Mouse (Mus musculus) lung, adult 2 months (tissue): ENCODE results near the gene Cd248. TPM values are rescaled to one million over a fixed set of nuclear protein-coding genes. Genes with fewer than 3 reads are reported as not detected.

Experiments used
- DNase-seq: peaks from one replicate; pipeline ENCODE4 v3.0.0; 2022
- H3K4me1 ChIP-seq: fragments of 200-500 bp; 2 replicates; pipeline ENCODE4 v1.6.1; 2011; ENCODE audit warnings: low read length; ENCODE audit not compliant: control insufficient read depth, insufficient read depth
- H3K4me3 ChIP-seq: fragments of 200-500 bp; replicated peaks from 2 replicates; pipeline ENCODE3; 2011; ENCODE audit warnings: low read depth, mild to moderate bottlenecking, control low read depth, low read length; ENCODE audit errors: extremely low read depth
- CTCF ChIP-seq: fragments of 200-500 bp; IDR thresholded peaks from 2 replicates; pipeline ENCODE4 v1.5.1; 2011; ENCODE audit warnings: mild to moderate bottlenecking, low read length, control low read depth; ENCODE audit not compliant: insufficient read depth
- POLR2A ChIP-seq: fragments of 200-500 bp; IDR thresholded peaks from 2 replicates; pipeline ENCODE4 v1.6.1; 2011; ENCODE audit warnings: low read depth, mild to moderate bottlenecking, control low read depth, low read length, borderline replicate concordance; ENCODE audit errors: extremely low read depth
- WGBS: fragments of 180-500 bp; shearing (Covaris S2); methylation state at CpG from one replicate; pipeline ENCODE4 v1.1.7; 2018; 5-methylcytosine and 5-hydroxymethylcytosine counted together
- polyA plus RNA-seq: library from polyadenylated mRNA; depleted of rRNA; stranded (reverse); fragments of >200 nt; gene quantifications from 2 replicates; pipeline ENCODE4 v1.2.3, GENCODE M21; 2012

The Cd248 gene
- polyA plus RNA-seq, 1 experiment, result 22.6 TPM

DNA sequence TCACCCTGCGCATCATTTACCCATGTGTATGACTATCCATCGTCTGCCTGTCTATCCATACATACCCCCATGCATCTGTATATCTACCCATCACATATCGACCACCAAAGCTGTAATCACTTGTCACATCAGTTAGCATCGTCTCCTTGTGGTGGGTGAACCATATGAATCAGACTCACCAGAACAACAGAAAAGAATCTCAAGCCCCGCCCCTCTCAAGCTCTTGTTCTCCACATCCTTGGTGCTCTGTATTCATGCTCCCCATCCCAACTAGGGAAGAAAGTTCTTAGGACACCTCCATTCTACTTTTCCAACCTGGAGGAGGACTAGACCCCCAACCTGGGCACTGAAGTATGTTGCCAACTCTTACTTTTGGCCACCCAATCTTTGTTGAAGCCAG lies 5.8 kb upstream of the Cd248 start:
- peaks cover 8% of the 10 kb centered on the region for H3K4me1 ChIP-seq
- TF ChIP-seq POLR2A (no peak), CTCF (no peak)

DNA sequence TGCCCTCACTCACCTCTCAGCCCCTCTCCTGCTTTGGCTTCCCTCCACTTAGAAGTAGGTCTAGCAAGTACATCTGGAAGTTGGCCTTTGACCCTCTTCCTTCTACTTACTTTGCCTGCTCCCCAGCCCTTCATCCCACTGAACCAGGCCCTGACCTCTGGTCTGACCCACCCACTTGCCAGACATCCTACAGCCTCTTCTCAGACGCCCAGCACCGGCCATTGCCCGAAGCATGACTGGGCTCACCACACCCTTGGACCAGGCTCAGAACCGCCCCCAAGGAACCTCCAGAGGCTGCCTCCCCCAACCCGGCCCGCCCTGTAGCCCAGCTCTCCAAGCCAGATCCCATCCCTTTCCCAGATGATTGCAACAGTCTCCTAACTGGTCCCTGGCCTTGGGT lies 5.4 kb upstream of the Cd248 start:
- WGBS, result 77% methylated on average over 6 of the region's 6 CpGs
- DNase-seq, result no peak
- no peak overlapping the region for H3K4me3 ChIP-seq
- TF ChIP-seq POLR2A, result no peak
- TF ChIP-seq CTCF, result no peak
- H3K4me1 ChIP-seq, result peaks cover 12% of the 10 kb centered on the region

More for the DNA sequence above, 5.8 kb upstream of the Cd248 start:
- 84% methylated on average over 5 of the region's 5 CpGs for WGBS
- no peak overlapping the region for H3K4me3 ChIP-seq
- DNase-seq, result no peak

DNA sequence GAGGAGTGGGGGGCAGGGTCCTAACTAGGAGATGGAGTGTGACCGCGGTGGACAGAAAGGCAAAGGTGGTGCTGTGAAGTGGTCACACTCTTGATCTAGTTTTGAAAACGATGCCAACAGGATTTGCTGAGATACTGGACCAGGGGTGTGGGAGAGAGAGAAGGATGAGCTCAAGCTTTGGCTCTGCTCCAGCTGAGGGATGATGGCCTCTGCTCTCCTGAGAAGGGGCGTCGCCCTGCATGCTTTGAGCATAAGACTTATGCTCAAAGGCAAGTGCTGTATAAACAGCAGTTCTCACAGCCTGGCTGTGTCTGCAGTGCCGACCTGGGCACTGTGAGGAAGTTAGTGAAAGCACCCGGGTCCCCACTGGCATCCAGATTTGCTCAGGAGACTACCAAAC lies 2.8 kb upstream of the Cd248 start:
- Histone ChIP-seq H3K4me3 (no peak overlapping the region), H3K4me1 (peaks cover 11% of the 10 kb centered on the region)
- 35% methylated on average over 7 of the region's 7 CpGs for WGBS
- TF ChIP-seq POLR2A (no peak), CTCF (no peak)
- no peak for DNase-seq

DNA sequence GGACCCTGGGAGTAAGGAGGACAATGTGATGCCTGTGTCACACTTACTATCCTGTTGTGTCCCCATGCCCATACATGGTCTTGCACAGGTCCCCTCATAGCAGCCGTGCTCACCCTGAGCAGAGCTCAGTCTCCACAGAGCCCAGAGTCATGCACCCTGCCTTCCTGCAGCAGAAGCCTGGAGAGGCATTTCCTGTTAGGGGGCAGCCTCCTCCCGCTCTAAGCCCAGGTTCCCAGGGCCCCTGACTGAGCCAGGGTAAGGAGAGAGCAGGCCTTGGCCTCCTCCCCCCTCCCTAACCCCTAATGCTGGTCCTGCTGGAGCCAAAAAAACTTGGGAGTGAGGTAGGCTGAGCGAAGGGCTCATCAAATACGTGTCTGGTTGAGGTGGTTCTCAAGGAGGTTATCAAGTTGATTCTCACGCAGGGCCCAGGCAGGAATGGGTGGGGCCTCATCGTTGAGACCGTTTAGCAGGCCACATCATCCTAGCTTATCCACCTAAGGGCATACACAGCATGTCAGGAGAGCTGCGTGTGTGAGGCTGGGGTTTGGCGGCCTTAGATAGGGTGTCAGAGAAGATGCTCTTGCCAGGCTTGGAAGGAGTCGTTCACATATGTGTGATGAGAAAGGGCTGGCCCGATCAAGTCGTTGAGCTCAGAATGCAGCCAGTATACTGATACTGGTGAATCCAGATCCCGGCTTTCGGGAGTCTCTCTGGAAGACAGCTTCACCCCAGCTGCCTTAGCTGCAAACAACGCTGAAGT lies 658 bp upstream of the Cd248 start:
- no peak for DNase-seq
- WGBS, result 11% methylated on average over 15 of the region's 15 CpGs
- H3K4me1 ChIP-seq, result peaks cover 14% of the 10 kb centered on the region
- TF ChIP-seq POLR2A (no peak), CTCF (no peak)
- H3K4me3 ChIP-seq, result no peak overlapping the region

DNA sequence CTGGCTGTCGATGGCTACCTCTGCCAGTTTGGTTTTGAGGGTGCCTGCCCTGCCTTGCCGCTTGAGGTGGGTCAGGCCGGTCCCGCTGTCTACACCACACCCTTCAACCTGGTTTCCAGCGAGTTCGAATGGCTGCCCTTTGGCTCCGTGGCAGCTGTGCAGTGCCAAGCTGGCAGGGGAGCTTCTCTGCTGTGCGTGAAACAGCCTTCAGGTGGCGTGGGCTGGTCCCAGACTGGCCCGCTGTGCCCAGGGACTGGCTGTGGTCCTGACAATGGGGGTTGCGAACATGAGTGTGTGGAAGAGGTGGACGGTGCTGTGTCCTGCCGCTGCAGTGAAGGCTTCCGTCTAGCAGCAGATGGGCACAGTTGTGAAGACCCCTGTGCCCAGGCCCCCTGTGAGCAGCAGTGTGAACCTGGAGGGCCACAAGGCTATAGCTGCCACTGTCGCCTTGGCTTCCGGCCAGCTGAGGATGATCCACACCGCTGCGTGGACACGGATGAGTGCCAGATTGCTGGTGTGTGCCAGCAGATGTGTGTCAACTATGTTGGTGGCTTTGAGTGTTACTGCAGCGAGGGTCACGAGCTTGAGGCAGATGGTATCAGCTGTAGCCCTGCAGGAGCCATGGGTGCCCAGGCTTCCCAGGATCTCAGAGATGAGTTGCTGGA lies 824 bp downstream of the Cd248 start:
- WGBS, result 35% methylated on average over 21 of the region's 21 CpGs
- H3K4me1 ChIP-seq, result peaks cover 14% of the 10 kb centered on the region
- DNase-seq, result no peak
- peak overlapping the region; percentile 10 for H3K4me3 ChIP-seq
- TF ChIP-seq POLR2A (no peak), CTCF (no peak)

DNA sequence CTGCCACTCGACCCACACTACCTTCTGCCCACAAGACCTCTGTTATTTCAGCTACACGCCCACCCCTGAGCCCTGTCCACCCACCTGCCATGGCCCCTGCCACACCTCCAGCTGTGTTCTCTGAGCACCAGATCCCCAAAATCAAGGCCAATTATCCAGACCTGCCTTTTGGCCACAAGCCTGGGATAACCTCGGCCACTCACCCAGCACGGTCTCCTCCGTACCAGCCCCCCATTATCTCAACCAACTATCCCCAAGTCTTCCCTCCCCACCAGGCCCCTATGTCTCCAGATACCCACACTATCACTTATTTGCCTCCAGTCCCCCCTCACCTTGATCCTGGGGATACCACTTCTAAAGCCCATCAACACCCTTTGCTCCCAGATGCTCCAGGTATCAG lies 1.6 kb downstream of the Cd248 start:
- no peak overlapping the region for H3K4me3 ChIP-seq
- TF ChIP-seq POLR2A (no peak), CTCF (no peak)
- peaks cover 14% of the 10 kb centered on the region for H3K4me1 ChIP-seq
- 77% methylated on average over 5 of the region's 5 CpGs for WGBS
- DNase-seq, result no peak

DNA sequence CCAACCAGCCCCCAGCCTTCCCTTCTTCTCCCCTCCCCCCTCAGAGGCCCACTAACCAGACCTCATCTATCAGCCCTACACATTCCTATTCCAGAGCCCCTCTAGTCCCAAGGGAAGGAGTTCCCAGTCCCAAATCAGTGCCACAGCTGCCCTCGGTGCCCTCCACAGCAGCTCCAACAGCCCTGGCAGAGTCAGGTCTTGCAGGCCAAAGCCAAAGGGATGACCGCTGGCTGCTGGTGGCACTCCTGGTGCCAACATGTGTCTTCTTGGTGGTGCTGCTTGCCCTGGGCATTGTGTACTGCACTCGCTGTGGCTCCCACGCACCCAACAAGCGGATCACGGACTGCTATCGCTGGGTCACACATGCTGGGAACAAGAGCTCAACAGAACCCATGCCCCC lies 2.1 kb downstream of the Cd248 start:
- Histone ChIP-seq H3K4me1 (peaks cover 14% of the 10 kb centered on the region), H3K4me3 (no peak overlapping the region)
- 80% methylated on average over 7 of the region's 7 CpGs for WGBS
- TF ChIP-seq POLR2A, result no peak
- TF ChIP-seq CTCF, result no peak
- DNase-seq, result no peak

DNA sequence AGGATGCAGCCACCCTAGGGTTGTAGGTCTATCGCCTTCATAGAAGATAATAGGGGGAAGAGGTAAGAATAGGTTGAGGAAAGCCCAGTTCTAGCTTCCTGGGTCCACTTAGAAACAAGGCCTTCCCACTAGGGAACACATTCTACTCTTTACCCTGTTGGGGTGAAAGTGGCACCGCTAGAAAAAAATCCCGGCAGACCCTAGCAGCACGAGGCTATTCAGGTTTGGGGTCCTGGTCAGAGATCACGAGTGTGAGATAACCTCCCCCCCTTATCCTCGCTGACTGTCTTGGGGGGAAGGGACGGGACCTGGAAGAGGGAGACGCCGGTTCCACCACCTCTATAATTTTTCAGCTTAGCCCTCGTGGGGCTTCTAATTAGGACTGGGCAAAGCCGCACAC lies 3.2 kb downstream of the Cd248 start:
- peaks cover 14% of the 10 kb centered on the region for H3K4me1 ChIP-seq
- WGBS, result 34% methylated on average over 11 of the region's 11 CpGs
- no peak for DNase-seq
- TF ChIP-seq CTCF (no peak), POLR2A (no peak)
- H3K4me3 ChIP-seq, result no peak overlapping the region

DNA sequence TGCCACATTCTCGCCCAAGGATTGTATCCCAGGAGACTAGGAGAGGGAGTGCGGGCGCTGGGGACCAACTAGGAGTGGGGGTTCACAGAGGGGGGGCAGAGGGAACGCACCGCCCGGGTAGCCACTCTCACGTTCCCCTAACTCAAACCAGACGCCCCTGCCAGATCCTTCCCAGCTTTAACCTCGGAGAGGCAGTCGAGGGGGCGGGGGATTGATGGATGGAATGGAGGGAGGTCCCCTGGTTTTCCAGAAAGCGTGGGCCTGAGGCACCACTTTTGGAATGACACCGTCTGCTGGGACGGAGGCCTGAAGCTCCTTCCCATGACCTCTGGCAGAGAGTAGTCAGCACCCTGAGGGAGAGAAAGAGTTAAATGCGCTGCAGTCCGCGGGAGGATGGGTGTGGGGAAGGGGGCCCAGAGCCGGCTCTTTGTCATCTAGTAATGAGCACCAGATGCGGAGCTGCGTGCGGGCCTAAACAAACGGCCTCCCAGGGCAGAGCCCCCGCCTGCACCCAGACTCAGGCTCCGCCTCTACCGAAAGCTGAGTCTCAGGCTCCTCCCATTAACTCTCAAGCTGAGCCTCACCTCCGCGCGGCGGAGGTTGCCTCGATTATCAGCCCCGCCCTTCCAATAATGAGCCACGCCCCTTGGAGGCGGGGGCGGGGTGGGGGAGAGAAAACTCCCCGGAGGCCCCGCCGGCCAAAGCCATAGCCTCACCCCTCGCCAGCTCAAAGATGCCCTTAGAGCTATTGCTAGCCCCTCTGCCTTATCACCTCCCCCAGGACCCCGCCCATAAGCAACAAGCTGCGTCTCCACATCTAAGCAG lies 3.9 kb downstream of the Cd248 start:
- TF ChIP-seq CTCF, result no peak
- TF ChIP-seq POLR2A, result no peak
- 3% methylated on average over 40 of the region's 40 CpGs for WGBS
- Histone ChIP-seq H3K4me1 (peaks cover 14% of the 10 kb centered on the region), H3K4me3 (peak overlapping the region; percentile 58)
- peak; percentile 76 for DNase-seq
